Mouse (Mus musculus) thymus, adult 2 months (tissue): ENCODE measurements around the gene Chid1. TPM values are rescaled to one million over a fixed set of nuclear protein-coding genes. Genes with fewer than 3 reads are reported as not detected.
A peak's percentile ranks its signal among the peaks of the same experiment; 100 is the strongest.

Experiments
- DNase-seq: peaks from one replicate; pipeline ENCODE4 v3.0.0; 2021
- H3K27ac ChIP-seq: fragments of 200-500 bp; 2 replicates; pipeline ENCODE4 v1.5.1; 2012; ENCODE audit warnings: low read length, control low read depth; ENCODE audit not compliant: control insufficient read depth, insufficient read depth
- H3K27me3 ChIP-seq: fragments of 200-500 bp; 2 replicates; pipeline ENCODE4 v1.6.1; 2012; ENCODE audit warnings: mild to moderate bottlenecking, low read length, moderate library complexity, mixed read lengths; ENCODE audit not compliant: control insufficient read depth, insufficient read depth
- H3K36me3 ChIP-seq: fragments of 200-500 bp; 2 replicates; pipeline ENCODE4 v1.6.1; 2012; ENCODE audit warnings: mild to moderate bottlenecking, low read length, moderate library complexity; ENCODE audit not compliant: control insufficient read depth, insufficient read depth
- H3K4me1 ChIP-seq: fragments of 200-500 bp; replicated peaks from 2 replicates; pipeline ENCODE4 v1.6.1; 2012; ENCODE audit warnings: low read length; ENCODE audit not compliant: control insufficient read depth, insufficient read depth
- H3K4me3 ChIP-seq: fragments of 200-500 bp; 2 replicates; pipeline ENCODE4 v1.5.1; 2012; ENCODE audit warnings: mild to moderate bottlenecking, low read length, control low read depth, moderate library complexity; ENCODE audit not compliant: control insufficient read depth, insufficient read depth
- CTCF ChIP-seq: fragments of 200-500 bp; IDR thresholded peaks from 2 replicates; pipeline ENCODE4 v1.5.1; 2012; ENCODE audit warnings: mild to moderate bottlenecking, control low read depth, low read length, moderate library complexity, borderline replicate concordance; ENCODE audit not compliant: control insufficient read depth, poor library complexity, insufficient read depth; ENCODE audit errors: extremely low read depth
- POLR2A ChIP-seq: fragments of 200-500 bp; IDR thresholded peaks from 2 replicates; pipeline ENCODE4 v1.6.1; 2012; ENCODE audit warnings: mild to moderate bottlenecking, low read length, control low read depth, moderate library complexity; ENCODE audit not compliant: control insufficient read depth, poor library complexity, insufficient read depth; ENCODE audit errors: extremely low read depth
- WGBS: fragments of 180-500 bp; shearing (Covaris S2); methylation state at CpG from one replicate; pipeline ENCODE4 v1.1.7; 2018; 5-methylcytosine and 5-hydroxymethylcytosine counted together
- polyA plus RNA-seq: library from polyadenylated mRNA; depleted of rRNA; stranded (reverse); fragments of >200 nt; gene quantifications from 2 replicates; pipeline ENCODE4 v1.2.3, GENCODE M21; 2012; rRNA removed

Gene Chid1
- polyA plus RNA-seq, 1 experiment: 36.8 TPM

DNA sequence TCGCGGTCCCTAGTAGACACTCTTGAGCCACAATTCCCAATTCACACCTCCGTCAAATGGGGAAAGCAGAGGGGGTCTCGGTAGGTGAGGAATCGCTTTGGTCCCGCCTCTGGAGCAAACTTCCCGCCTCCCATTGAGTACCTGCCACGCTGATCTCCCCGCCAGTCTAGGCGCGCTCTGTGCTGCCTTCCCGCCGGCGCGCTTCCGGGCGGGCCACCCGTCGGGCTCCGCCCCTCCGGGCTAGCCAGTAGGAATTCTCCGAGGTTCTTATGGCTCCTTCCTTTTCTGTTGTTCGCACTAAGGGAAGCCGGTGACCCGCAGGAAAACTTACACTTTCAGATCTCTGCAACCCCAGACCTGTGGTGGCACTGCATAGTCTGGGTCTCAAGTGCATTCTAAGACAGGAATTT lies 95.8 kb downstream of the Chid1 start, which contains the start of gene Pidd1:
TSS of gene Pidd1 (minus strand) at position 198 of the 410 bp plus-strand sequence.
- TF ChIP-seq POLR2A: 0 out of 2 replicates have a peak, but pooled peaks have one; percentile 30
- 0 out of 2 replicates have a peak, but pooled peaks have one; percentile 19 for TF ChIP-seq CTCF
- Histone ChIP-seq H3K27ac (no peak within 1 kb of the TSS), H3K36me3 (peaks cover 3% of the 10 kb centered on the region; the same call in 1 of the 2 replicates), H3K4me3 (peak within 1 kb of the TSS; percentile 59), H3K27me3 (no peaks in the 10 kb centered on the region), H3K4me1 (peaks cover 24% of the 10 kb centered on the region)
- peak; percentile 67 for DNase-seq
- 1% methylated on average over 25 of the region's 25 CpGs for WGBS

Other genes with a start within 250 kb of the Chid1 start
- gene Drd4, start 247.9 kb downstream of the Chid1 start, polyA plus RNA-seq: 0.18 and 0.47 TPM in 2 replicates
- 34.9 and 40.2 TPM in 2 replicates for gene Deaf1, start 212.2 kb downstream of the Chid1 start, polyA plus RNA-seq
- gene Tmem80, start 212.1 kb downstream of the Chid1 start, polyA plus RNA-seq: 78.1 and 81.8 TPM in 2 replicates
- gene Eps8l2, start 201.0 kb downstream of the Chid1 start, polyA plus RNA-seq: 20.2 and 25.4 TPM in 2 replicates
- 216 and 235 TPM in 2 replicates for gene Taldo1, start 147.7 kb downstream of the Chid1 start, polyA plus RNA-seq
- 98.1 and 104 TPM in 2 replicates for gene Gatd1, start 125.7 kb downstream of the Chid1 start, polyA plus RNA-seq
- gene Cend1, start 110.4 kb downstream of the Chid1 start, polyA plus RNA-seq: 0.43 and 0.63 TPM in 2 replicates
- 114 and 128 TPM in 2 replicates for gene Slc25a22, start 102.0 kb downstream of the Chid1 start, polyA plus RNA-seq
- gene Pidd1, start 95.8 kb downstream of the Chid1 start, polyA plus RNA-seq: 109 and 133 TPM in 2 replicates
- gene Rplp2, start 92.5 kb downstream of the Chid1 start, polyA plus RNA-seq: 674 and 750 TPM in 2 replicates
- gene Pnpla2, start 84.7 kb downstream of the Chid1 start, polyA plus RNA-seq: 256 and 296 TPM in 2 replicates
- 10.0 and 14.9 TPM in 2 replicates for gene Cracr2b, start 78.8 kb downstream of the Chid1 start, polyA plus RNA-seq
- 132 and 186 TPM in 2 replicates for gene Cd151, start 72.5 kb downstream of the Chid1 start, polyA plus RNA-seq
- 31.1 and 39.3 TPM in 2 replicates for gene Polr2l, start 64.7 kb downstream of the Chid1 start, polyA plus RNA-seq
- gene Tspan4, start 64.6 kb downstream of the Chid1 start, polyA plus RNA-seq: 36.9 and 45.1 TPM in 2 replicates
- 40.9 and 45.7 TPM in 2 replicates for gene Ap2a2, start 22.3 kb upstream of the Chid1 start, polyA plus RNA-seq
- gene Muc6, start 115.5 kb upstream of the Chid1 start, polyA plus RNA-seq: 0.16 and 0.17 TPM in 2 replicates
- 1.2 and 1.4 TPM in 2 replicates for gene Muc2, start 150.5 kb upstream of the Chid1 start, polyA plus RNA-seq
- 0.59 and 0.60 TPM in 2 replicates for gene Muc5ac, start 249.1 kb upstream of the Chid1 start, polyA plus RNA-seq